Mouse (Mus musculus) kidney, postnatal 36 days (tissue): Measurements from ENCODE around the gene Ten1.

Source experiments
- DNase-seq, 2 experiments: peaks; one replicate each; pipeline ENCODE4 v3.0.0; 2021 to 2022; ENCODE audit warnings: mixed read lengths in 2 of 2

Gene Ten1

DNA sequence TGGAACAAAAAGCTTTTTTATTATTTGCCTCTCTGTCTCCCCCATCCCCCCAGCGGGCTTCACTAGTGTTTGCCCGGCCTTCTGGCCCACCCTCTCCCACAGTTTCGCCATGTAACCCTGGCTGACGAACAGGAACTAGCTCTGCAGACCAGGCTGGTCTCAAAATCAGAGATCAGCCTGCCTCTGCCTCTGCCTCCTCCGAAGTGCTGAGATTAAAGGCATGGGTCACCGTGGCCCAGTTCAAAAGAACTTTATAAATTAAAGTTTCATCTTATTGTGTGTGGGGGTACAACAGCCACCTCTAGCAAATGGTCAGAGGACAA, 1.1 kb upstream of the Ten1 start:
- no peak for DNase-seq

DNA sequence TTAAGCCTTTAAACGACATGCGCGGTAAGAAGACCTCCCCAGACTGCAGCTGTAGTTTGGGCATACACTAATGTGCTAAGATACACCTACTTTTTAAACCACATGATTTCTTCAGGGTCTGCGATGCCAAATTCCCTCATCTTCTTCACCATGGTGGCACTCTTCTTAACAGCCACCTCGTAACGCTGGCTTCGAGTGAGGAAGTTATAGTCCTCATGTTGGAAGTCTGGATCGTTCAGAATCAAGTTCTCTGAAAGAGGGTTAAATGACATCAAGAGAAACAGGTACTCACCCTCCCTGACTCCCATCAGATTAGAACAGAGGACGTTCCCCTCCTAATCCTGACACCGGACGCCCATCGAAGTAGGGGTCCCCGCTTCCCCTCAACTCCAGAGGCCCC, 523 bp upstream of the Ten1 start:
- no peak for DNase-seq

DNA sequence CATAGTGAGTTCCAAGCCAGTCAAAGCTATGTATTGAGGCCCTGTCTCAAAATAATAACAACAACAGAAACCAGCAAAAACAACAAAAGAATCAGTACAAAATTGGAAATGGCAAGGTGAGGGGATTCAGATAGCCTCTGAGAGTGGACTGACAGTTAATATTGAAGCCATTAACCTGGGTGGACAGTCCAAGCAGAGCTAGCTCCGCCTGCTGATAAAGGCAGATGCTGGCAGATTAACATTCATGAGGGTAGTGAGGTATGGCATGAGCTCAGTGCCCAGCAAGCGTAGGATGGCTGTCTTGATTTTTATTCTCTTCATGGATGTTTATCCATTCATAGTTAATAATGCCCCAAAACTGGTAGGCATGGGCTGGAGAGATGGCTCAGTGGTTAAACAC, 2.5 kb downstream of the Ten1 start:
- DNase-seq, result peak in 1 of 2 experiments; percentile 72

DNA sequence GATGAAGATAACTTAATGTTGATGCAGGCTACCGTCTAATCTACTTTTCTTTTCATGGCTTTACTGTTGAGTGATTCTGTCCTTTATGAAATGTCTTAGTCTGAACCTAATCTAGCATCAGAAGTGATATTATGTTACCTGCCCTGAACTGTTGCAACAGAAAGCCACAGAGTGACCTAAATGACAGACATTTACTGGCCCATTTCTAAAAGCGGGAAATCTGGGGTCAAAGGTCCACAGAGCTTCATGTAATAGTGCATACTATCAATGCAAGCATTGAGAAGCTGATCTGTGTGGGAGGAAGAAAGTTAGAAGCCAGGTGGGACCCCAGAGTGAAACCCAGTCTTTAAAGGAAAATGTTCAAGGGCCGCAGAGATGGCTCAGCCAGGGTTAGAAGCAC, 4.5 kb downstream of the Ten1 start:
- no peak for DNase-seq

DNA sequence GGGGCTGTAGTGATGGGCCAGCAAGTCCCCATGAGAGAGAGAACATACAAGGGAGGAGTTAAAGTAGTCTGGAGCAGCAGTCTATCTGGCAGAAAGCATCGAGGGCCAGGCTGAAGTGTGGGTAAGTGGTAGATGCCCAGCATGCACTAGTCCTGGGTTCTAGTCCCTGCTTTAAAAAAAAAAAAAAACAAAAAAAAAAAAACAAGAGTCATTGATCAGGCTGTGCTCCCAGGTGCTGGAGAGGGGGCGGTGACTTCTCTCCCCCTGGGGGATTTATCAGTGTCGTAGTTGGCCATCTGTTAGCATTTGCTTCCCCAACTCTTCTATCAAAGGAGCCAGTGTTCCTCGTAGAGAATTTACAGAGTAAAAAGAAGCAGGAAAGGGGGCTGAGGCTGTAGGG, 8.0 kb downstream of the Ten1 start:
- no peak for DNase-seq

DNA sequence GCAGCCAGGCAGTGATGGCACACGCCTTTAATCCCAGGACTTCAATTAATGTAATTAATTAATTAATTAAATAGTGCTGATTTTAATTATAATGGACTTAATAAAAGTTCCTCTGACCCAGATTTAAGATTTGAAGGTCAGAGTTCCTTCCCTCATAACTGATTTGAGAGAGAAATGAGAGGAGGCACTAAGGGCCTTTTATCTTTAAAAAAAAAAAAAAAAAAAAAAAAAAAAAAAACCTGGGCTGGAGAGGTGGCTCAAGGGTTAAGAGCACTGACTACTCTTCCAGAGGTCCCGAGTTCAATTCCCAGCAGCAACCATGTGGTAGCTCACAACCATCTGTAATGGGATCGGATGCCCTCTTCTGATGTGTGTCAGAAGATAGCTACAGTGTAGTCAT, 10.0 kb downstream of the Ten1 start:
- DNase-seq, result no peak

DNA sequence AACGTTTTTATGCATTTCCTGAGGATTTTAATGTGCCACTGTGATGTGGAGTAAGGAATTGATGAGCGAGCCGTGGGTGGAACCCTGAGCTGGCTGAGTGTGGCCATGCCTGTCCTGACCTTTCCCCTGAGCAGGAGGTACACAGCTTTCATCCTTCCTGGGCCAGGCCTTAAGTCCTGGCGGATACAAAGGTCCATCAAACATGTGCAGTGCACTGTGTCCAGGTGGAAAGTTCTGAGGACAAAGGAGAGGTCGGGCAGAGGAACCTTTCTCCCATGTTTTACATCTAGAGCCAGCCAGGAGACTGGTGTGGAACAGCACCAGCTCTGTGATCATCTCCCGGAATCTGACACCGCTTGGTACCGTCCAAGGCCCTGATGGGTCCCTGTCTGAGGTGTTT, 10.6 kb downstream of the Ten1 start:
- DNase-seq, result peak; percentile 71 to 86

DNA sequence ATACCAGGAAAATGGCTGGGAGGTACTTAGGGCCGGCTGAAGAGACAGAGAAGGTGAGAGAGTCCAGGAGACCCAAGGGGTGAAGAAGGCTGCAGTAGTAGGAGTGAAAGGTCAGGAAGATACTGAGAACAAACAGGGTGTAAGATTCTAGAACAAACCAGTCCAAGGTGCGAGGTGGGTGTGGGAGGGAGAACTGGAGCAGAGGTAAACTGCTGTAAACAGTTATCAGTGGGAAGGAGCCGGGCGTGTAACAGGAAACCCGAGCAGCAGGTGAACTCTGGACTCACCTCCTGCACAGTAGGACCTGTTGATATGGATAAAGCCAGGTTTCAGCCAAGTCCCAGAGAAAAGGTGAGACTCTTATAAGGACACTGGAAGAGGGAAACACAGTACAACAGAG, 12.0 kb downstream of the Ten1 start:
- peak; percentile 62 to 85 for DNase-seq

DNA sequence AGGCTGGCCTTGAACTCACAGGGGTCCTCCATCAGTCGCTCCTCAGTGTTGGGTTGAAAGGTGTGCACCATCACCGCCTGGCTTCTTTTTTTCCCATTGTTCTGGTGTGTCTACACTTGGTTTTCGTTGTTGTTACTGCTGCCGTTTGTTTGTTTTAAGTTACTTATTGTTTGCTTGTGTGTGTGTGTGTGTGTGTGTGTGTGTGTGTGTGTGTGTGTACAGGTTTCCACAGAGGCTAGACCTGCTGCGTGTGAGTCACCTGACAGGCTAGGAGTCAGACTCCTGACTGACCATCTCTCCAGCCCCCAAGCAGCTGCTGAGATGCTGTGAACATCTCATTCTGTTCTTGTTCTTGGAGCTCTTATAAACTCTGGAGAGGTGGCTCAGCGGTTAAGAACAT, 14.2 kb downstream of the Ten1 start:
- no peak for DNase-seq

DNA sequence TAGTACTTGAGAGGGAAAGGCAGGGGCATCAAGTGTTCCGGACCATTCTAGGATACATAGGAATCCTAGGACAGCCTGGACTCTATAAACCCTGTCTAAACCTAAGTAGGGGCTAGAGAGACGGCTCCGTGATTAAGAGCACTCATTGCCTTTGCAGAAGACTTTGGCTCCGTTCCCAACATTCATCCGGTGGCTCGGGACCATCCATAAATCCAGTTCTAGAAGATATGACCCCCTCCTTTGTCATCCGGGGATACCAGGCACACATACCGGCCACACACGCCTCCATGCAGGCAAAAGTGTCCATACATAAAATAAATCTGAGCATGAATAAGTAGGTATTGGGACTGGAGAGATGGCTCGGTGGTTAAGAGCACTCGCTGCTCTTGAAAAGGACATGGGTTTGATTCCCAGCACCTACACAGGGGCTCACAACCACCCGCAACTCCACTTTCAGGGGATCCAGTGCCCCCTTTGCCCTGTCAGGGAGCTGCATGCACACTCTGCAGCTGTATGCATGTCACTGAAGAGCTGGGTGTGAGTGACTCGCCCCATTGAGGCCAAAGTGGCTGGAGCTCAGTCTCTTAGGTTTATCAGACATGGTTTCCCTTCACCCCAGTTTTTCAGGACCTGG, 15.3 kb downstream of the Ten1 start:
- no peak for DNase-seq

DNA sequence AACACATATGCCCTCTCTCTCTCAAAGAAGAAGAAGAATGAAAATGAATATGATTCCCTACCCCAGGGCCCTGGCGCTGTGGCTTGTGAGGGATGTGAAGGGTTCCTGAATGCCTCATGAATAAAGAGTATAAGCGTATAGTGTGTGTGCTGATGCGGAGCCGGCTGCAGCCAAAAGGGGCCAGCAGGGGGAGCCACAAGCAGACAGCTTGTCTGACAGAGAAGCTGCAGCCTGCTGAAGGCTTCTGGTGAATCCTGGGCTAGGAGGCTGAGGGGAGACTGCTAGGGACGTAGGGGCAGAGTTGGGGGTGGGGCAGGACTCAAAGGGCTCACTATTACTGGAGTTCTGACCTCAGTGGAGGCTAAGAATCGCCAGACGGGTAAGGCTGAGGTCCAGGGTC, 16.5 kb downstream of the Ten1 start:
- peak in 1 of 2 experiments; percentile 79 for DNase-seq

DNA sequence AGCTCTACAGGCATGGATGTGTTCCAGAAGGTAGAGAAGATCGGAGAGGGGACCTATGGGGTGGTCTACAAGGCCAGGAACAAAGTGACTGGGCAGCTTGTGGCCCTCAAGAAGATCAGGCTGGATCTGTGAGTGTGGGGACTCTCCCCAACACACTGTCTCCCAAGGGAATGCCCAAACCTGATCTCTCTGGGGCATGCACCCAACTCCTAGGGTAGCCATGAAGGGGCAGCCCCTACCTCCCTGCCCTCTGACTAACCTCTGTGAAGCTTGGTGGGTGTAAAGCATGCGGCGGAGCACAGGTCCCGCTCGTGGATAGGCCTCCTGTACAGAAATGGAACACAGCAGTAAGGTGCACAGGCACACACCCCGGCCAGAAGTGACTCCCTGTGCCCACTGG, 17.3 kb downstream of the Ten1 start:
- no peak for DNase-seq

DNA sequence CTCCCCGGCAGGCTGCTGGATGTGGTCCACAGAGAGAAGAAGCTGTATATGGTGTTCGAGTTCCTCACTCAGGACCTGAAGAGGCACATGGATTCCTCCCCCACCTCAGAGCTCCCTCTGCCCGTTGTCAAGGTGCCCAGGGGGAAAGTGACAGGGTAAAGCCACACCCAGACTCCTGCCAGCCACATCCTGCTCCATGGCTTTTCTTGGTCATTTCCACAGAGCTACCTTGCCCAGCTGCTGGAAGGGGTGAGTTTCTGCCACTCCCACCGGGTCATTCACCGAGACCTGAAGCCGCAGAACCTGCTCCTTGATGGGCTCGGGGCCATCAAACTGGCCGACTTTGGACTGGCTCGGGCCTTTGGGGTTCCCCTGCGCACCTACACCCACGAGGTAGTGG, 17.9 kb downstream of the Ten1 start:
- no peak for DNase-seq

DNA sequence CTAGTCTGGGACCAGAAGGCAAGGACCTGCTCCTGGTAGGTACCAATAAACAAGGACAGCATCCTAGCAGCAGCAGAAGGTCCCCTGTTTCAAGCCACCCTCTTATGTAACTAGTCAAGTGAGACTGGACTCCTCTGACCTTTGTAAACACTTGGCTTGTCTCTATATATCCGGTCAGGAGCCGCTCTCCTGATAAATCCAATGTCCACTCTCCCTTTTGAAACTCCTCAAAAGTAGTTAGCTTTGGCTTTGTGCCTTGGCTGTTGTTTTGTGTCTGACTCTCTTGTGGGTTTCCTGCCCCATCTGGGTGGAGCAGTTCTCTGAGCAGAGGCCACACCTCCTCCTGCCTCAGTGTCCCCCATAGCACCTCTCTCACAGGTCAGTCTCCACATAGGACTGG, 19.6 kb downstream of the Ten1 start:
- DNase-seq, result peak; percentile 64 to 87

DNA sequence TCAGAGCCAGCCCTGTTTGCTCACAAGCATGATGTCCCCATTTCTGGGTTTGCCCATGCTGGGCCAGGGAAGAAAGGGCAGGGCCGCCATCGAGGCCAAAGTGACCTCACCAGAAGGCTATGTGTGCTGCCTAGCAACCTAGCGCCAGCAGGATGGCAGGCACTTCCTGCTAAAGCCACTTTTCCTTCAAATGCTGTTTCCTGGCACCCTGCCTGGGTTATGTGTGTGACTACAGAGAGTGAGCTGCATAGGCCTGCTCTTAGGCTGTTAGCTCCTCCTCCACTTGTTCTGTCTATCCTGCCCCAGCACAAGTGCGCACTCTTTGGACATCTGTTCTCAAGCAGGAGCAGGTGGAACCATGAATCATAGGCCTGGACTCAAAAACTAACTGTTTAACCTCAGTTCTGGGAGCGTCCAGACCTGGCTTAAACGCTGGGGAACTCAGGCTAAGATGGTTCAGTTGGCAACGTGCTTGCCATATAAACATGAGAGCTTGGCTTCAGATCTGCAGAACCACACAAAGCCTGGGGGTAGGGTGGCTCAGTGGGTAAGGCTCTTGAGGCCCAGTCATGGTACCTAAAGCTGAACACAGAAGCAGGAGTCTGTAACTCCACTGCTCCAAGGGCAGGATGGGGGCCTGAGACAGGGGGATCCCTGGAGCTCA, 20.2 kb downstream of the Ten1 start:
- DNase-seq, result peak; percentile 95 to 97

DNA sequence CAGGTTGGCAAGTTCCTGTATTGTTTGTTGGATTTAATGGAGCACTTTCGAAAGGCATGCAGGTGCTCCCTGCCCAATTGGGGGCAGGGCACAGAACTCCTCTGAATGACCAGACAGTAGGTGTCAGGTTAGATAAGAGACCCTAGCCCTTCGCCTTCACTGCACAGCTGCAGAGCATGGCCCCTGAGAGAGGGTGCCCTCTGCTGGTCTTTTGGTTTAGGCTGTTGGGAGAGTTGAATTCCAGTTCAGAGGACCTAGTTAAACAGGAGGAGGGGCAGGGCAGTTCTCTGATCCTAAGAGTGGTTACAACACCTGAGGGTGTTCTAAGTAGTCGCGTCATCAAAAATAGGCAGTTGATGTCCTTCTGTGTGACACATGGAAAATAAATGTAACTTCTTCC, 21.2 kb downstream of the Ten1 start:
- peak; percentile 83 to 92 for DNase-seq

DNA sequence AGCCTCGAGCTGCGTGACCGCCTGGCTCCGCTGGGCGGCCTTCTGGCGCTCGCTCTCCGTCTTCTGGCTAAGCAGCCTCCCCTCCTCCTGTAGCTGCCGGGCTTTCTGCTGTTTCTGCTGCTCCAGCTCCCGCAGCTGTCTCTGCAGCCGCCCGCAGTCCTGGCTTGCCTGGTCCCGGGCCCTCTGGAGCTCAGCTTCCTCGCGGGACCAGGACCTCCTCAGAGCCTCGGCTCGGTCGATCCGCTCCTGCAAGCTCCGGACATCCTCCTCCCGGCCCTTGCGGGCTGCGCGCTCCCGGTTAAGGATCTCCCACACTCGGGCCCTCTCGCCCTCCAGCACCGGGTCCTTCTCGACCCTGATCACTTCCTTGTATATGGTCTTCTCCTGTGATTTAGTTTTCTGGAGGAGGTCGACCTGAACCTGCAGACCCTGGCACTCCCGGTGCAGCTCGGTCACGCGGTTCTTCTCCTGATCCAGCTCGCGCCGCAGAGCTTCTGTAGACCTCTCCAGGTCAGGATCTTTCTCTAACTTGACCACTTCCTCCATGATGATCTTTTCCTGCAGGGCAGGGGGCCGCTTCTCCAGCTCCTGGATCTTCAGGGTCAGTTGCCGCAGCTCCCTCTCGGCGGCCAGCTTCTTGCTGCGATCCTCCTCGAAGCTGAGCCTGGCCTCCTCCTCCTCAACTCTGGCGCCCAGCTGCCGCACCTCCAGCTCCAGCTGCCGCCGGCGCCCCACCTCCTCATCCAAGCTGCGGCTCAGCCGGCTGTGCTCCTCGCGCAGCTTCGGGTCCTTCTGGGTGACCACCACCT, 23.5 kb downstream of the Ten1 start:
- no peak for DNase-seq

DNA sequence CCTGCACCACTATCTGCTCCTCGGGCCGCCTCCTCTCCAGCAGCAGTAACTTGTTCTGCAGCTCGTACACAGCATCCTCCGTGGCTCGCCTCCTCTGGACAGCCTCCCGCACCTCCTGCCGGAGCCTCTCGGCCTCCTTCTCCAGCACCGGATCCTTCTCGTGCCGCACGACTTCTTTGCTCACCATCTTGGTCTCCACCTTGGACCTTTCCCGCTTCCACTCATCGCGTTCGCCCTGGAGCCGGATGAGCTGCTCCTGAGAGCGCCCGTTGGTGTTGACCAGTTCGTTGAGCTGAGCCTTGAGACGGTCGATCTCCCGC, 24.0 kb downstream of the Ten1 start:
- DNase-seq, result no peak

DNA sequence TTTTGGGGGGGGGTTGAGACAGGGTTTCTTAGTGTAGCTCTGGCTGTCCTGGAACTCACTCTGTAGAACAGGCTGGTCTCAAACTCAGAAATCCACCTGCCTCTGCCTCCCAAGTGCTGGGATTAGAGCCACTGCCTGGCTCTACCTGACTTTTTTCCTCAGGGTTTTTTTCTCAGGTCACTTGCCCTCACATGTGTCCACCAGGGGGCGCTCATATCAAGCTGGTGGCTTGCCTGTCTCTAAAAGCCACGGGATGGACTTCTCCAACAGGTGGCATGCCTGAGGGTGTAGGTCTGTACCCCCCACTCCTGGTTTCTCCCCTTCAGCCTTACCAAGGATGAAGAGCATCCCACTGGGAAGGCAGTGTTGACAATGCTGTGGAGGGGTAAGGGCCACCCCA, 27.8 kb downstream of the Ten1 start:
- peak; percentile 85 to 96 for DNase-seq

DNA sequence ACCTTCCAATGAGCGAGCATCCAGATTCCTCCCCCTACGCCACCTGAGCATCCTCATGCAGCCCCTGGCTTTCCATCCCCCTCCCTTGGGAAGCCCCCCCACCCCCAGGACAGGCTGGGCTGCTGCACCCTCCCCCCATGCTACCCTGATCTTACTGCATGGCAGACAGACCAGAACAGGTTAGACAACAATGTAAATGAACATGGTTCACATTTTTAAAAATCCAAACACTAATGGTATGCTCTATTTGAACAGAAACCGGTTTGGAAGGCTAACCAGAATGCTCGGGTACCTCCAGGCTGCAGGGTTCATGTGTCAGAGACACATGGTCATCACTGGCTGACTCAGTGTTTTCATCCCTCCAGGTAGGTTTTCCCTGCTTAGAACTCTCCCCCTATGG, 30.0 kb downstream of the Ten1 start:
- DNase-seq, result no peak

DNA sequence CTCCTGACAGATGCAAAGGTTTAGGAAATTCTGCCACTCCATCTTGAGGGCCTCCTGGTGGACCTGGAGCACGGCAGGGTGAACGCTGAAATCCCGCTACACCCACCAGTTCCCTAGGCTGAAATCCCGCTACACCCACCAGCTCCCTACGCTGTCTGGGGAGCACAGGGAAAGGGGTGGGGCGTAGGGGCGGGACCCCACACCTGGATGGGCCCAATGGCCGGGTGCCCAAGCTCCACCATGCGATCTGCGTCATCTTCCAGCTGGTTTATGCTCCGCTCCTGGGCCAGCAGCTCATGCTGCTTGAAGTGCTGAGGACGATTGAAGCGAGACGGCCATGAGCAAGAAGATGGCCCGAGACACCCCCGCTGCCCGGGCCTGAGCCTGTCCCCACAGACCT, 33.8 kb downstream of the Ten1 start:
- no peak for DNase-seq

DNA sequence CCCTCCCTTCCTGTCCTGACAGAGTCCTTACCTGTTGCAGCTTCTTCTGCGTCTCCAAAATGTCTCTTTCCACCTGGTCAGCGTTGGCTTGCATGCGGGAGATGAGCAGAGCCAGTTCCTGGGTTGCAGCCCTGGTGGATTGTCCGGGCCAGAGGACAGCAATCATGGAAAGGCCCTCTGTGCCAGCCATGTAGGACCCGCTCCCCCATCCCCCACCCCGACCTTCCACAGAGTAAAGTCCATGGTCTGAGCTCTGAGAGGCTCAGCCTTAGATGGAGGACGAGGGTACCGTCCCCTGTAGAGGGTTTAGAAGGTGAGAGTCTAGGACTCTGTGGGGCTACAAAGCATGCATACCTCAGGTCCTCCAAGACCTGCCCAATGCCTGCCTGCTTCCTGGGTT, 36.2 kb downstream of the Ten1 start:
- peak; percentile 60 to 80 for DNase-seq

DNA sequence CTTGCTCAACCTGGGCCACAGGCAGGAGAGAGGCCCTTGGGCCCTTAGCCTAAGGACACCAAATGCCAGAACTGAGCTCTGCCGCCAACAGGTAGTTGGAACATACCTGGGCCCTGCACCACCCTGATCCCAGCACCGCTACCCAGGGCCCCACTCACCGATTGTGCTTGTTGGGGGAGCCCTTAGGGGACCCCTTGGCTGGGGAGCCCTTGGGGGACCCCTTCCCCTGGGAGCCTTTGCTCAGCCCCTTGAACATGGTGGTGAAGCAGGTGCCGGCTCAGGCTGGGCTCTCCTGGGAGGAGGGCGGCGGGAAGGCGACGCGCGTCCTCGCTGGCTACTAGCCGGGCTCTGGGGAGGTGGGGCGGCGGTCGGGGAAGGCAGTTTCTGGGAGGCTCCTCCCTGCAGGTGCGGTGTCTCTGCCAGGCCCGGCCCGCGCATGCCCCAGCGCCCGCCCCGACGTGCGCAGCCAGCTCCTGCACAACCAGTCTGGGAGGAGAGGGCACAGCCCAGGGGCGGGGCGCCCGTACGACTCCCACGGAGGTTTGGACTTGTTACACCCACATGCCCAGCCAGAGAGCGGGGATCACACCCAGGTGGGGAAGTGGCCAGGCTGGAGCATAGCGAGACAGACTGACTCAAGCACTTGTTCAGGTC, 39.2 kb downstream of the Ten1 start, which contains the start of gene Evpl:
Evpl (minus strand) TSS at position 336 of the 654 bp plus-strand sequence.
- peak; percentile 96 to 97 for DNase-seq

DNA sequence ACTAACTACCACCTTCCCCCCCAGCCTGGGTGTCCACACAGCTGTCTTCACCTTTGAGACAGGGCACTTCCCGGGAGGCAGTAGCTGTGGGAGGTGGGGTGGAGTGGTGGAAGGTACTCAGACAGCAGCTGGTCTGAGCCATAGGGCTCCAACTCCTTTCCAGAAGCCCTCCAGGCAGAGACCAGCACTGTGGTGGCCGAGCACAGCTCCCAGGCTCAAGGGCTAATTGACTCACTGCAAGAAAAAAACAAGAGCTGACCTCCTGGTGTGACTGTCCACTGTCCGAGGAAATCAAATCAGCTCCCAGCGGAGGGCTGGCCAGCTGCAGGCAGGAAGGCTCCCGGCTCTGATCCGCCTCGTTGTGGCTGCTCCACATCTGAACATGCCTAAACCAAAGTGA, 41.1 kb downstream of the Ten1 start:
- peak in 1 of 2 experiments; percentile 45 for DNase-seq
